In the genomic region with DNA sequence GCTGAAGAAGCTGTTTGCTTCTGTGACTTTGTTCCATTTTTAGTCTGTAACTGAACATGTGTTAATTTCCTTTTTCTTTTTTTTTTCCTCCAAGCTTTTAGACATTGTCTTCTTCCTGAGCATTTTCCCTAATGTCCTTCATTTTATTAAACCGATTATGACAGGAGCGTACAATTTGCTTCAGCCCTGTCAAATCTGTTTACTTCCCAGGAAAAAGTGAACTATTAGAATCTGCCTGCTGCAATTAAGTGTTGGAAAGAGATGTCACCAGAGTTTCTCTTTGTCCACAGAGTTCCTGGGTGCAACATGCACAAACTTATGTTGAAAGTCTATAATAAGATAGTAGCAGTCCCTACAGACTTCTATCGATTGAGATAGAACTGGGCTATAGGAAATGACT, we compare ENCODE assay signal across 29 mouse cellular contexts.
"Had no signal": no experiment of that assay in that cellular context is flagged by ENCODE, and none has a peak within 500 bp of the region (broad histone marks: within the 10 kb centered on the region; RNA-seq: fewer than 3 reads in every experiment).

No protein-coding gene starts in this region.

- ATAC-seq: forebrain, embryonic 13.5 days; forebrain, embryonic 14.5 days; forebrain, embryonic 15.5 days; forebrain, embryonic 16.5 days; forebrain, postnatal 0 days had no signal

- H3K4me3 ChIP-seq: embryonic facial prominence, embryonic 10.5 days; embryonic facial prominence, embryonic 12.5 days; embryonic facial prominence, embryonic 13.5 days; embryonic facial prominence, embryonic 15.5 days; erythroblast, embryonic 14.5 days; forebrain, embryonic 10.5 days; forebrain, embryonic 12.5 days; forebrain, embryonic 13.5 days; forebrain, embryonic 15.5 days; gastrocnemius, adult 2 months; heart, adult 2 months had no signal

- DNase-seq: cerebellum, adult 2 months; cerebellum, adult 8-10 months; cerebellum, adult 9-10 months; cerebellum, adult 9-11 months; cerebellum, postnatal 10 days; cerebellum, postnatal 14 days; cerebellum, postnatal 25 days; cerebellum, postnatal 36 days; embryo, embryonic 11 days; forebrain, postnatal 0 days; gastrocnemius, adult 2 months; gastrocnemius, postnatal 10 days; gastrocnemius, postnatal 14 days; gastrocnemius, postnatal 25 days; gastrocnemius, postnatal 36 days; heart, adult 11 months; heart, adult 18-20 months; heart, adult 2 months had no signal

- H3K27ac ChIP-seq: embryonic facial prominence, embryonic 10.5 days; embryonic facial prominence, embryonic 12.5 days; embryonic facial prominence, embryonic 13.5 days; embryonic facial prominence, embryonic 15.5 days; forebrain, embryonic 10.5 days; forebrain, embryonic 12.5 days; forebrain, embryonic 13.5 days; forebrain, embryonic 15.5 days; gastrocnemius, adult 2 months; heart, adult 2 months had no signal
